Mouse (Mus musculus): Measurements from ENCODE around the gene Olfr628. TPM values are rescaled to one million over a fixed set of nuclear protein-coding genes. Genes with fewer than 3 reads are reported as not detected.
"Not testable (repeated sequence)": the region's sequence is repeated elsewhere in the genome, so short reads cannot be mapped to it uniquely, and the experiment has no call there.

The Olfr628 gene
- polyA plus RNA-seq, 1 experiment from 2014 or later, result not detected

DNA sequence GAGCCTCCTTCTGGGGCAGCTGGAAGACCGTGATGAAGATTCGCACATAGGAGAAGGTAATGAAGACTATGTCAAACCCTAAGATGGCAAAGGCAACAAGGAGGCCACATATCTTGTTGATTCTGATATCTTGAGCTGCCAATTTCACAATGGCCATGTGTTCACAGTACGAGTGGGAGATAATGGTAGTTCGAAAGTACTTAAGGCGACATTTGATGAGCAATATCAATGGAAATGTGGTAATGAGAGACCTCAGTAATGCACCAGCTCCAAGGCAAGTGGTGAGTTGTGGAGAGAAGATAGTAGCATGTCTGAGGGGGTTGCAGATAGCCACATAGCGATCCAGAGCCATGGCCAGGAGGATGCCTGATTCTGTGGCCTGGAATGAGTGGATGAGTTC, 37.5 kb downstream of the Olfr628 start:
- H3K9me3 ChIP-seq (ENCODE audit: control insufficient read depth, low read depth, low read length); H3K4me3 ChIP-seq (ENCODE audit: low read depth, low read length); H3K27ac ChIP-seq (ENCODE audit: low read length); H3K36me3 ChIP-seq (ENCODE audit: control insufficient read depth, insufficient read depth, low read length); H3K27me3 ChIP-seq (ENCODE audit: control insufficient read depth, insufficient read depth, low read length); ATAC-seq (ENCODE audit: insufficient number of reproducible peaks, insufficient read depth, low FRiP score, low read depth); H3K4me1 ChIP-seq (ENCODE audit: control insufficient read depth, insufficient read depth, low read length); H3K9ac ChIP-seq (replicated peaks; ENCODE audit: low read depth, low read length); H3K4me2 ChIP-seq (replicated peaks; ENCODE audit: low read depth, low read length): not testable (repeated sequence)
- 91% methylated on average over 5 of the region's 6 CpGs for WGBS

DNA sequence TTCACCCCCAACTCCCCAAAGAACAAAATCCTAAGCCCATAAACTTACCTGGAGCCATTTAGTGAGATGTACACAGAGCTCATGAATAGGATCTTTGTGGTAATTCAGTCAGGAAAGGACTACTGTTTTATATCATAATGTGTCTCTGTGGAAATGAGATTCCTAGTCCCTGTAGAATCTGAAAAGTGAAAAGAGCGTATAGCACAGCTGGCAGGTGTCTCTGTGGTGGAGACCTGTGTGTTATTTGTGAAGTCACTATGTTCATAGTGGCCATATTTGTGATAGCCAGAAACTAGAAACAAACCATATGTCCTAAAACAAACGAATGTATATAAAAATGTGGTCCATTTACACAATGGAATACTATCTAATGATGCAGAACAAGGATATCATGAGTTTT, 41.3 kb downstream of the Olfr628 start, which contains the start of gene Olfr69:
Gene Olfr69 (minus strand): TSS at position 101 of the 400 bp plus-strand sequence.
- no peak for ATAC-seq (ENCODE audit: insufficient number of reproducible peaks, insufficient read depth, low FRiP score, low read depth)
- WGBS, result 72% methylated on average over 2 of the region's 2 CpGs
- Histone ChIP-seq H3K9ac (replicated peaks; ENCODE audit: low read depth, low read length) (no peak within 1 kb of the TSS), H3K4me3 (ENCODE audit: low read depth, low read length) (no peak within 1 kb of the TSS), H3K4me2 (replicated peaks; ENCODE audit: low read depth, low read length) (no peak within 1 kb of the TSS), H3K36me3 (ENCODE audit: control insufficient read depth, insufficient read depth, low read length) (no peaks in the 10 kb centered on the region), H3K27me3 (ENCODE audit: control insufficient read depth, insufficient read depth, low read length) (no peaks in the 10 kb centered on the region), H3K9me3 (ENCODE audit: control insufficient read depth, low read depth, low read length) (no peaks in the 10 kb centered on the region), H3K4me1 (ENCODE audit: control insufficient read depth, insufficient read depth, low read length) (no peaks in the 10 kb centered on the region), H3K27ac (ENCODE audit: low read length) (no peak within 1 kb of the TSS)

DNA sequence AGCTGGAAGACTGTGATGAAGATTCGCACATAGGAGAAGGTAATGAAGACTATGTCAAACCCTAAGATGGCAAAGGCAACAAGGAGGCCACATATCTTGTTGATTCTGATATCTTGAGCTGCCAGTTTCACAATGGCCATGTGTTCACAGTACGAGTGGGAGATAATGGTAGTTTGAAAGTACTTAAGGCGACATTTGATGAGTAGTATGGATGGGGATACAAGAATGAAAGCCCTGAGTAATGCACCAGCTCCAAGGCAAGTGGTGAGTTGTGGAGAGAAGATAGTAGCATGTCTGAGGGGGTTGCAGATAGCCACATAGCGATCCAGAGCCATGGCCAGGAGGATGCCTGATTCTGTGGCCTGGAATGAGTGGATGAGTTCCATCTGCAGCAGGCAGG, 47.5 kb downstream of the Olfr628 start:
- H3K4me1 ChIP-seq (ENCODE audit: control insufficient read depth, insufficient read depth, low read length); H3K27ac ChIP-seq (ENCODE audit: low read length); H3K9ac ChIP-seq (replicated peaks; ENCODE audit: low read depth, low read length); H3K36me3 ChIP-seq (ENCODE audit: control insufficient read depth, insufficient read depth, low read length); H3K27me3 ChIP-seq (ENCODE audit: control insufficient read depth, insufficient read depth, low read length); ATAC-seq (ENCODE audit: insufficient number of reproducible peaks, insufficient read depth, low FRiP score, low read depth); H3K4me3 ChIP-seq (ENCODE audit: low read depth, low read length); H3K4me2 ChIP-seq (replicated peaks; ENCODE audit: low read depth, low read length); H3K9me3 ChIP-seq (ENCODE audit: control insufficient read depth, low read depth, low read length): not testable (repeated sequence)
- 83% methylated on average over 3 of the region's 4 CpGs for WGBS

DNA sequence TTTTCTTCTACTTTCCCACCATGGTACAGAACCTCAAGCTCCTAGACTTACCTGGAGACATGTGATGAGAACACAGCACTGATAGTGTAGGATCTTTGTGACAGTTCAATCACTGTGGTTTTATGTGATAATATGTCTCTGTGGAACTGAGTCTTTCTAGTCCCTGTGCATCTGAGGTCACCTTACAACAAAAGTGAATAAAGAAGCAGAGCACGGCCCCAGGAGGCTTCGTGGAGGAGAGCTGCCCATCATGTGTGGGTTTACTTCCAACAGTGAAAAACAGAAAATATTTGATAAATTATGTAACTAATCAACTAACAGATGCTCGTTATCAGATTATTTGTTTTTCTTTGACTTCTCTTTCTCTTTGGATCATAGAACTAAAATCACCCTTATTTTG, 49.4 kb downstream of the Olfr628 start, which contains the start of gene Olfr68:
Gene Olfr68 (minus strand): TSS at position 101 of the 400 bp plus-strand sequence.
- Histone ChIP-seq H3K4me1 (ENCODE audit: control insufficient read depth, insufficient read depth, low read length) (no peaks in the 10 kb centered on the region), H3K4me3 (ENCODE audit: low read depth, low read length) (no peak within 1 kb of the TSS), H3K9me3 (ENCODE audit: control insufficient read depth, low read depth, low read length) (no peaks in the 10 kb centered on the region), H3K27me3 (ENCODE audit: control insufficient read depth, insufficient read depth, low read length) (no peaks in the 10 kb centered on the region), H3K27ac (ENCODE audit: low read length) (no peak within 1 kb of the TSS), H3K36me3 (ENCODE audit: control insufficient read depth, insufficient read depth, low read length) (no peaks in the 10 kb centered on the region), H3K9ac (replicated peaks; ENCODE audit: low read depth, low read length) (no peak within 1 kb of the TSS), H3K4me2 (replicated peaks; ENCODE audit: low read depth, low read length) (no peak within 1 kb of the TSS)
- 83% methylated on average over 3 of the region's 3 CpGs for WGBS
- no peak for ATAC-seq (ENCODE audit: insufficient number of reproducible peaks, insufficient read depth, low FRiP score, low read depth)

Other genes with a start within 250 kb of the Olfr628 start
- gene Olfr609, start 232.3 kb upstream of the Olfr628 start, polyA plus RNA-seq (2014; fragmentation: Nextera tagmentation; extraction: Ambion mirVana), result not detected in 2 replicates
- gene Olfr610, start 218.3 kb upstream of the Olfr628 start, polyA plus RNA-seq (2014; fragmentation: Nextera tagmentation; extraction: Ambion mirVana), result not detected in 2 replicates
- gene Olfr611, start 209.5 kb upstream of the Olfr628 start, polyA plus RNA-seq (2014; fragmentation: Nextera tagmentation; extraction: Ambion mirVana), result not detected in 2 replicates
- not detected in 2 replicates for gene Olfr612, start 187.7 kb upstream of the Olfr628 start, polyA plus RNA-seq (2014; fragmentation: Nextera tagmentation; extraction: Ambion mirVana)
- gene Olfr613, start 182.3 kb upstream of the Olfr628 start, polyA plus RNA-seq (2014; fragmentation: Nextera tagmentation; extraction: Ambion mirVana), result not detected in 2 replicates
- not detected in 2 replicates for gene Olfr615, start 174.3 kb upstream of the Olfr628 start, polyA plus RNA-seq (2014; fragmentation: Nextera tagmentation; extraction: Ambion mirVana)
- gene Olfr616, start 161.2 kb upstream of the Olfr628 start, polyA plus RNA-seq (2014; fragmentation: Nextera tagmentation; extraction: Ambion mirVana), result not detected in 2 replicates
- gene Olfr617, start 157.3 kb upstream of the Olfr628 start, polyA plus RNA-seq (2014; fragmentation: Nextera tagmentation; extraction: Ambion mirVana), result not detected in 2 replicates
- gene Olfr618, start 140.3 kb upstream of the Olfr628 start, polyA plus RNA-seq (2014; fragmentation: Nextera tagmentation; extraction: Ambion mirVana), result not detected in 2 replicates
- gene Olfr619, start 129.8 kb upstream of the Olfr628 start, polyA plus RNA-seq (2014; fragmentation: Nextera tagmentation; extraction: Ambion mirVana), result not detected in 2 replicates
- not detected in 2 replicates for gene Olfr620, start 117.8 kb upstream of the Olfr628 start, polyA plus RNA-seq (2014; fragmentation: Nextera tagmentation; extraction: Ambion mirVana)
- not detected in 2 replicates for gene Olfr622, start 87.7 kb upstream of the Olfr628 start, polyA plus RNA-seq (2014; fragmentation: Nextera tagmentation; extraction: Ambion mirVana)
- not detected in 2 replicates for gene Olfr623, start 66.7 kb upstream of the Olfr628 start, polyA plus RNA-seq (2014; fragmentation: Nextera tagmentation; extraction: Ambion mirVana)
- gene Olfr624, start 59.2 kb upstream of the Olfr628 start, polyA plus RNA-seq (2014; fragmentation: Nextera tagmentation; extraction: Ambion mirVana), result 0.04 TPM in 1 of 2 replicates, not detected in the other
- gene Olfr625-ps1, start 47.7 kb upstream of the Olfr628 start, polyA plus RNA-seq (2014; fragmentation: Nextera tagmentation; extraction: Ambion mirVana), result not detected in 2 replicates
- not detected in 2 replicates for gene Olfr243, start 15.7 kb upstream of the Olfr628 start, polyA plus RNA-seq (2014; fragmentation: Nextera tagmentation; extraction: Ambion mirVana)
- gene Olfr629, start 14.6 kb downstream of the Olfr628 start, polyA plus RNA-seq (2014; fragmentation: Nextera tagmentation; extraction: Ambion mirVana), result not detected in 2 replicates
- not detected in 2 replicates for gene Olfr630, start 27.0 kb downstream of the Olfr628 start, polyA plus RNA-seq (2014; fragmentation: Nextera tagmentation; extraction: Ambion mirVana)
- gene Olfr69, start 41.2 kb downstream of the Olfr628 start, polyA plus RNA-seq (2014; fragmentation: Nextera tagmentation; extraction: Ambion mirVana), result not detected in 2 replicates
- gene Olfr68, start 49.3 kb downstream of the Olfr628 start, polyA plus RNA-seq (2014; fragmentation: Nextera tagmentation; extraction: Ambion mirVana), result not detected in 2 replicates
- not detected in 2 replicates for gene Olfr67, start 61.4 kb downstream of the Olfr628 start, polyA plus RNA-seq (2014; fragmentation: Nextera tagmentation; extraction: Ambion mirVana)
- 1,564 and 1,619 TPM in 2 replicates for gene Hbb-bt, start 83.6 kb downstream of the Olfr628 start, polyA plus RNA-seq (2014; fragmentation: Nextera tagmentation; extraction: Ambion mirVana)
- 3,670 and 3,888 TPM in 2 replicates for gene Hbb-bs, start 97.7 kb downstream of the Olfr628 start, polyA plus RNA-seq (2014; fragmentation: Nextera tagmentation; extraction: Ambion mirVana)
- gene Hbb-bh2, start 110.1 kb downstream of the Olfr628 start, polyA plus RNA-seq (2014; fragmentation: Nextera tagmentation; extraction: Ambion mirVana), result not detected in 2 replicates
- gene Hbb-bh1, start 112.8 kb downstream of the Olfr628 start, polyA plus RNA-seq (2014; fragmentation: Nextera tagmentation; extraction: Ambion mirVana), result 2.9 and 6.2 TPM in 2 replicates
- 616 and 882 TPM in 2 replicates for gene Hbb-y, start 122.8 kb downstream of the Olfr628 start, polyA plus RNA-seq (2014; fragmentation: Nextera tagmentation; extraction: Ambion mirVana)
- not detected in 2 replicates for gene Olfr66, start 155.9 kb downstream of the Olfr628 start, polyA plus RNA-seq (2014; fragmentation: Nextera tagmentation; extraction: Ambion mirVana)
- gene Olfr64, start 164.1 kb downstream of the Olfr628 start, polyA plus RNA-seq (2014; fragmentation: Nextera tagmentation; extraction: Ambion mirVana), result not detected in 2 replicates
- gene Olfr65, start 173.1 kb downstream of the Olfr628 start, polyA plus RNA-seq (2014; fragmentation: Nextera tagmentation; extraction: Ambion mirVana), result not detected in 2 replicates
- not detected in 2 replicates for gene Olfr631, start 198.5 kb downstream of the Olfr628 start, polyA plus RNA-seq (2014; fragmentation: Nextera tagmentation; extraction: Ambion mirVana)
- gene Olfr632, start 204.0 kb downstream of the Olfr628 start, polyA plus RNA-seq (2014; fragmentation: Nextera tagmentation; extraction: Ambion mirVana), result not detected in 2 replicates
- not detected in 2 replicates for gene Olfr633, start 214.1 kb downstream of the Olfr628 start, polyA plus RNA-seq (2014; fragmentation: Nextera tagmentation; extraction: Ambion mirVana)
- gene Olfr635, start 240.8 kb downstream of the Olfr628 start, polyA plus RNA-seq (2014; fragmentation: Nextera tagmentation; extraction: Ambion mirVana), result not detected in 2 replicates

Measured in stomach, embryonic 14.5 days (tissue).